Mouse (Mus musculus): ENCODE results near the gene Gm28230. TPM values are rescaled to one million over a fixed set of nuclear protein-coding genes. Genes with fewer than 3 reads are reported as not detected.

Gene Gm28230
- polyA plus RNA-seq, 1 experiment from 2014 or later = 0.40 TPM

DNA sequence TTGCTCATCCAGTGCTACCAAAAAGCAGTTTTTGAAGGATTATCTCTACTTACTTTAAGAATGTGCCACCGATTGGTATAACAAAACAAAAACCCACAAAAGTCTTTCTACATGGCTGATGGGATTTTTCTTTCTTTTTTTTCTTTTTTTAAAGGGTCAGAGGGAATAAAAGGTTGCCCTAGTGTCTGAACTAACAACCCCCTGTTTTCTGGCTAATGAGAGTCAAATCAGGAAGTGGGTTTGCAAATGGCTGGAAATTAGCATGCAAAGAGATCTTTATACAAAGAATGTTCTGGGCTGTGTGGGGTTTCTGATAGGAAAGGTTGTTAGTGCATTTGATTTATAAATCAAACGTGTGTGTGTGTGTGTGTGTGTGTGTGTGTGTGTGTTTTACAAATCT, 6.1 kb upstream of the Gm28230 start:
- no peak overlapping the region for H3K4me2 ChIP-seq (replicated peaks)
- H3K4me1 ChIP-seq = peaks cover 3% of the 10 kb centered on the region; the same call in 1 of the 2 replicates
- peaks cover 96% of the 10 kb centered on the region for H3K27me3 ChIP-seq
- no peaks in the 10 kb centered on the region for H3K9me3 ChIP-seq (replicated peaks)
- no peak overlapping the region for H3K27ac ChIP-seq (replicated peaks)
- no peak overlapping the region for H3K4me3 ChIP-seq (replicated peaks)
- no peak overlapping the region for H3K9ac ChIP-seq
- H3K36me3 ChIP-seq = no peaks in the 10 kb centered on the region
- WGBS = 7% methylated on average over 2 of the region's 2 CpGs
- ATAC-seq (ENCODE audit: insufficient number of reproducible peaks, low FRiP score, low TSS enrichment, low read depth) = no peak

DNA sequence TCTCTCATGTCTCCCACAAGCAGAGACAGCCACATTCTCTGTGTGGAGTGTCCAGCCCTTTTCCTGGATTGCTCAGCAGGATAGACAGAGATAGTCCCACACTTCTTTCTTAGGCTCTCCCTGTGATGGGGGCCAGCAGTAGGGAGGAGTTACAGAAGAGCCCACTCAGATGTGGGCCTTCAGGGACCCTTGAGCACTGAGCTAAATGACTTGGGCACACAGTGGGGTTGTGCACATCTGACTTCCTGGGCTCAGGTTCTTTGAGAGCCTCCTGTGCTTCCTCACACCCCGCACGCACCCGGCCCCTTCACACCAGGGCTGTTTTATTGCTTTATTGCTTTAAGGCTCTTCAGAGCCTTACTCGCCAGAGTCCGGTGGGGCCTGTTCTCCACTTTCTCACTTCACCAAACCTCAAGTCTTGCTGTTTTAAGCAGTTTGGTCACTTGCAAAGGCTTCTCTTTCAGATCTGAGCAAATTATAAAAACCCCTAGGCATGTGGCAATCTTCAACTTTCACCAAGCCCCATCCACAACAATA, 5.5 kb upstream of the Gm28230 start:
- Histone ChIP-seq H3K36me3 (no peaks in the 10 kb centered on the region), H3K4me1 (peaks cover under 1% of the 10 kb centered on the region; the same call in 1 of the 2 replicates), H3K4me3 (replicated peaks) (no peak overlapping the region), H3K27ac (replicated peaks) (no peak overlapping the region), H3K9me3 (replicated peaks) (no peaks in the 10 kb centered on the region), H3K4me2 (replicated peaks) (no peak overlapping the region), H3K9ac (no peak overlapping the region), H3K27me3 (peaks cover 97% of the 10 kb centered on the region)
- 19% methylated on average over 5 of the region's 5 CpGs for WGBS
- no peak for ATAC-seq (ENCODE audit: insufficient number of reproducible peaks, low FRiP score, low TSS enrichment, low read depth)

DNA sequence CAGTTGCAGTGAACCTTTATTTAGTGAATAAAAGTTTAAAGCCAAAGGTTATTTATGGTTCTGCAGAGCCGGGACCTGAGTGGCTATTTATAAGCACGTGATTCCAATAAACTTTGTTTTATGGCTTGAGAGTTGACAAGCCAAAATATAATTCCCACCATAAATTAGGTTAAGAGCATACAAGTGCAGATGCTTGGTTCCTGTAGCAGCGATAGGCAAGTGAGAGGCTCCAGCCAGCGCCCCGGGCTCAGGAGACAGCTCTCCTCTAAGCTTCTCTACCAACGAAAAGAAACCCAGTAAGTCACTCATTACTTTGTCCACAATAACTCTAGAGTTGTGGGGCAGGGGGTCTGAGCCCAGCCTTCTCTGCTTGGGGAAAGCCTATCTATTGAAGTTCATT, 4.6 kb upstream of the Gm28230 start:
- no peaks in the 10 kb centered on the region for H3K4me1 ChIP-seq
- H3K36me3 ChIP-seq = no peaks in the 10 kb centered on the region
- no peak overlapping the region for H3K27ac ChIP-seq (replicated peaks)
- whole genome bisulfite sequencing = 8% methylated on average over 6 of the region's 6 CpGs
- ATAC-seq (ENCODE audit: insufficient number of reproducible peaks, low FRiP score, low TSS enrichment, low read depth) = no peak
- H3K27me3 ChIP-seq = peaks cover 97% of the 10 kb centered on the region
- H3K4me2 ChIP-seq (replicated peaks) = no peak overlapping the region
- H3K9me3 ChIP-seq (replicated peaks) = no peaks in the 10 kb centered on the region
- no peak overlapping the region for H3K4me3 ChIP-seq (replicated peaks)
- no peak overlapping the region for H3K9ac ChIP-seq

DNA sequence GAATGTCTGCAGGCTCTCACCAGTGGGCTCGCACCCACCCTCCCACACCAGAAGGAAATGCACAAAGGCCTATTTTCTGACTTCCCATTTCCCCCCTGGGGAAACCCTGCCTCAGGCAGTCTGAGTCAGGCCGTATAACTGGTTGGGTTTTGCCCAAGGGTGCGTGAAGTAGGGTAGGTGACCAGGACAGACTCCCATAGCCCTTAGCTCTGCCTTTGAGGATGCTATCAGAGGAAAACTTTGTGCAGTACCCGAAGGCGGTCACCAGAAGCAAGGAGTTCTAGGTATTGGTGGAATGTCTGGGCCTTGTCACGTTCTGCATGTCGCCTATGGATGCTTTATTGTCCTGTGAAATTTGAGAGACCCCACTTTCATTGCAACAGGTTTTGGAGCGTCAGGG, 3.6 kb upstream of the Gm28230 start:
- peaks cover 97% of the 10 kb centered on the region for H3K27me3 ChIP-seq
- H3K27ac ChIP-seq (replicated peaks) = no peak overlapping the region
- no peaks in the 10 kb centered on the region for H3K36me3 ChIP-seq
- H3K9me3 ChIP-seq (replicated peaks) = no peaks in the 10 kb centered on the region
- H3K4me3 ChIP-seq (replicated peaks) = no peak overlapping the region
- no peak overlapping the region for H3K9ac ChIP-seq
- WGBS = 13% methylated on average over 8 of the region's 8 CpGs
- H3K4me2 ChIP-seq (replicated peaks) = no peak overlapping the region
- peaks cover 9% of the 10 kb centered on the region for H3K4me1 ChIP-seq
- no peak for ATAC-seq (ENCODE audit: insufficient number of reproducible peaks, low FRiP score, low TSS enrichment, low read depth)

DNA sequence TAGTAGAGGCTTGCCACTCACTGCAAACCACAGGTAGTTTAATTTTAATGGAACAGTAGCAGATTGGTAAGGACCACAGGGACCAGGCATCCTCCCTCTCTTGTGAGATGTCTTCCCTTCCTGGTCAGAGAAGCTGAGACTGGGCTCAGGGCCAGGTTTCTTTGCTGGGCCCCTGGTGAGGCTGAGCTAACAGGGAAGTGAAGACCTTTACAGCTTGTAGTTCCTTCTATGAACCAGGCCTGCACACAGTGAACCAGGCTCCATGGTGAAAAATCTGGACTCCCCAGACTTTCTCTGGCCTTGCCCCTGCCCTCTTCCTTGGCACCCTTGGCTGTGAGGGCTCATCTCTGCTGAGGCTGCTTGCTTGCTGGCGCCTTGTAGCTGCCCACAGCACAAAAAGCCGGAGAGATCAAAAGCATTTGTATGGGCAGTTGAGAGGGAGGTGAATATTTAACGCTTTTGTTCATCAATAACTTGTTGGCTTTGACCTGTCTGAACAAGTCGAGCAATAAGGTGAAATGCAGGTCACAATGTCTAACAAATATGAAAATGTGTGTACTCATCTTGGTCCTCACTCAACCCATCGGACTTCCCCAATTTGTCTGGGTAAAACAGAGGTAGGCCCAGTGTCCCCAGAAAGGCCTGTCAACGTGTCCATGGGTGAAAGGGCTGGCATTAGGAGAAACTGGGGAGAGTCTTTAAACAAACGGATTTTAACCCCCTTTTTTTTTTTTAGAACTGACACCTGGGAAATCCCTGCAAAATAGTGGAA, 2.1 kb upstream of the Gm28230 start:
- no peak for ATAC-seq (ENCODE audit: insufficient number of reproducible peaks, low FRiP score, low TSS enrichment, low read depth)
- H3K27me3 ChIP-seq = peaks cover 99% of the 10 kb centered on the region
- no peak overlapping the region for H3K4me2 ChIP-seq (replicated peaks)
- 22% methylated on average over 7 of the region's 7 CpGs for WGBS
- no peaks in the 10 kb centered on the region for H3K36me3 ChIP-seq
- H3K4me3 ChIP-seq (replicated peaks) = no peak overlapping the region
- no peak overlapping the region for H3K27ac ChIP-seq (replicated peaks)
- no peak overlapping the region for H3K9ac ChIP-seq
- H3K4me1 ChIP-seq = peaks cover 10% of the 10 kb centered on the region
- no peaks in the 10 kb centered on the region for H3K9me3 ChIP-seq (replicated peaks)

DNA sequence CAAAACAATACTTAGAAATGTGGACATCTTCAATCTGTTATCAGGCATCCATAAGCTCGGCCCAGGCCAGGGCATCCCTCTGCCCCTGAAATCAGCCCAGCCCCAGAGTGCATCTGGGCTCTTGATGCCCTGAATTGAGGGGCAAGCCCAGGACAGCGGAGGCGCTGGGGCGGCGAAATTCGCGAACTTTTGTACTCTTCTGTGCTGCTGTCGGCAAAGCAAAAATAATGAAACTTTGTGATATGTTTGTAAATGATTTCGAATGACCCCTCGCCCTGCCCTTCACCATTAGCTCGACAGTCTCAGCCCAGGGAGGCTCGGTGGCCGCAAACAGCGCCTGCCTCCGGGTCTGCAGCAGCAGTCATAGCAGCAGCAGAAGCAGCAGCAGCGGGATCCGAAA, 1.4 kb upstream of the Gm28230 start:
- Histone ChIP-seq H3K36me3 (no peaks in the 10 kb centered on the region), H3K4me3 (replicated peaks) (no peak overlapping the region), H3K4me1 (peaks cover 10% of the 10 kb centered on the region), H3K27me3 (peaks cover 97% of the 10 kb centered on the region), H3K9me3 (replicated peaks) (no peaks in the 10 kb centered on the region), H3K9ac (no peak overlapping the region), H3K27ac (replicated peaks) (no peak overlapping the region), H3K4me2 (replicated peaks) (no peak overlapping the region)
- WGBS = 15% methylated on average over 17 of the region's 17 CpGs
- ATAC-seq (ENCODE audit: insufficient number of reproducible peaks, low FRiP score, low TSS enrichment, low read depth) = no peak

DNA sequence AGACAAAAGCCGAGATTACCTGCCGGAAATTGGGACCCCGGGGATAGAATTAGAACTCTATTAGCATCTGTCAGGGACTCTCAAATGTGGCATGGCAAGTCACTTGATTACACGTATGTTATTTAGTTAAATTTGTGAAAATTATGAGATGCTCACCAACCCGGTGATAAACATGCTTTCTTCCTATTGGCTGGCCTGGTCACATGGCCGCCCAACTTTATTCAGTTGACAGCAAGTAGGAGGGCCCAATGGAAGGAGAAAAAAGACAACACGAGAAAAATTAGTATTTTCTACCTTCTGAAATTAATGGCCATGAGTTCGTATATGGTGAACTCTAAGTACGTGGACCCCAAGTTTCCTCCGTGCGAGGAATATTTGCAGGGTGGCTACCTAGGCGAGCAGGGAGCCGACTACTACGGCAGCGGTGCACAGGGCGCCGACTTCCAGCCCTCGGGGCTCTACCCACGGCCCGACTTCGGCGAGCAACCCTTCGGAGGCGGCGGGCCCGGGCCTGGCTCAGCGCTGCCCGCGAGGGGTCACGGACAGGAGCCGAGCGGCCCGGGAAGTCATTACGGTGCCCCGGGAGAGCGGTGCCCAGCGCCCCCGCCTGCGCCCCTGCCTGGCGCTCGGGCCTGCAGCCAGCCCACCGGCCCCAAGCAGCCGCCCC, 578 bp downstream of the Gm28230 start:
- H3K9ac ChIP-seq = no peak overlapping the region
- no peak overlapping the region for H3K27ac ChIP-seq (replicated peaks)
- WGBS = 5% methylated on average over 43 of the region's 43 CpGs
- H3K36me3 ChIP-seq = no peaks in the 10 kb centered on the region
- H3K4me1 ChIP-seq = peaks cover 10% of the 10 kb centered on the region
- no peak for ATAC-seq (ENCODE audit: insufficient number of reproducible peaks, low FRiP score, low TSS enrichment, low read depth)
- H3K4me3 ChIP-seq (replicated peaks) = peak overlapping the region; percentile 30
- H3K4me2 ChIP-seq (replicated peaks) = peak overlapping the region; percentile 42
- no peaks in the 10 kb centered on the region for H3K9me3 ChIP-seq (replicated peaks)
- H3K27me3 ChIP-seq = peaks cover 97% of the 10 kb centered on the region

DNA sequence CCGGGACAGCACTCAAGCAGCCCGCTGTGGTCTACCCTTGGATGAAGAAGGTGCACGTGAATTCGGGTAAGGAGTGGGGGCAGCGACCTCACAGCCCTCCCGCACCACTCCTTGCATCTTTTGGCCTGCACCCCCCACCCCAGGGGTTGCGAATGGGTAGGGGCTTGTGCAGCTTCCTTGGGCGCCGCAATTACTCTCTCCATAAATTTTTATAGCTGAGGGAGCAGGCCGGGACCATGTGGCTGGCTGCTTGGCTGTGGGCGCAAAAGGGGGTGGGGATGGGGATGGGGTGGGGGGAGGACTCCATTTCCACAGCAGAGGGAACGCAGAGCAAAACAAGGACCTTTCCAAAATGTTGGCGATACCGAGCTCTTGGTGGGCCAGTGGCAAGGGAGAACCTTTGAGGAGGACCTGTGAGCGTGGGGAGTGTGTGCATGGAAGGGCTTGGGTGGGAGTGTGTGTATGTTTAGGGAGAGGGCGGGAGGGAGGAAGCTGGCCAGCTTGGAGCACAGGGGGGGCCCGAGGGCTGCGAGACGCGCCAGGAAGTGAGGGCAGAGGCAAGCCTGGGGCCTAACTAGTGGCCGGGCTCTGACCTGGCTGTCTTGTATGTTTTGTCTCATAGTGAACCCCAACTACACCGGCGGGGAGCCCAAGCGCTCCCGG, 1.2 kb downstream of the Gm28230 start:
- H3K4me1 ChIP-seq = peaks cover 13% of the 10 kb centered on the region
- H3K9me3 ChIP-seq (replicated peaks) = no peaks in the 10 kb centered on the region
- no peak overlapping the region for H3K27ac ChIP-seq (replicated peaks)
- 6% methylated on average over 25 of the region's 25 CpGs for WGBS
- peak overlapping the region; percentile 30 for H3K4me3 ChIP-seq (replicated peaks)
- no peak overlapping the region for H3K9ac ChIP-seq
- ATAC-seq (ENCODE audit: insufficient number of reproducible peaks, low FRiP score, low TSS enrichment, low read depth) = no peak
- H3K27me3 ChIP-seq = peaks cover 97% of the 10 kb centered on the region
- H3K36me3 ChIP-seq = no peaks in the 10 kb centered on the region
- peak overlapping the region; percentile 42 for H3K4me2 ChIP-seq (replicated peaks)

DNA sequence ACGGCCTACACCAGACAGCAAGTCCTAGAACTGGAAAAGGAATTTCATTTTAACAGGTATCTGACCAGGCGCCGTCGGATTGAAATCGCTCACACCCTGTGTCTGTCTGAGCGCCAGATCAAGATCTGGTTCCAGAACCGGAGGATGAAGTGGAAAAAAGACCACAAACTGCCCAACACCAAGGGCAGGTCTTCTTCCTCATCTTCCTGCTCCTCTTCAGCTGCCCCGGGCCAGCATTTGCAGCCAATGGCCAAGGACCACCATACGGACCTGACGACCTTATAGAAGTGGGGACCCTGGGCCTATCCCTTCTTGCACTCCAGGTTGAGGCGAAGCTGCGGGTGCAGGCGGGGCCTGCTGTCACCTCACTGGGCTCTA, 1.8 kb downstream of the Gm28230 start:
- Histone ChIP-seq H3K27me3 (peaks cover 94% of the 10 kb centered on the region), H3K4me1 (peaks cover 16% of the 10 kb centered on the region), H3K27ac (replicated peaks) (no peak overlapping the region), H3K9me3 (replicated peaks) (no peaks in the 10 kb centered on the region), H3K9ac (no peak overlapping the region), H3K4me3 (replicated peaks) (no peak overlapping the region), H3K4me2 (replicated peaks) (no peak overlapping the region), H3K36me3 (no peaks in the 10 kb centered on the region)
- WGBS = 13% methylated on average over 13 of the region's 13 CpGs
- ATAC-seq (ENCODE audit: insufficient number of reproducible peaks, low FRiP score, low TSS enrichment, low read depth) = no peak

DNA sequence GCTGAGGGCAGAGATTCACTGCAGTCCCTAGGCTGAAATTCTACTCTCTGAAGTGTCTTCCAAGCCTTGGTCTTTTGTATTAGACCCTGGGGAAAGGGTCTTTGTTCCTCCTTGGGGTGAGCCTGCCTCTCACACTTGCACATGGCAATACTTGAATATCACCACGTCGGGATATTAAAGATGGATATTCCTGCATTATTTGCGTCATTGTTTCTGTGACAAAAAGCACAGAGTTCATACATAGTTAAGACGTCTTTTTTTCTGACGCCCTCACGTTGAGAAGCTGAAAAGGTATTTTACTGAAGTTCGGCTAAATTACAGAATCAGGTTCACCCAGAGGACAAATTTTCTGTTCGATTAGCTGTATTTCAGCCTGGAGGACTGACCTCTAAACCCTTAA, 3.8 kb downstream of the Gm28230 start:
- no peak for ATAC-seq (ENCODE audit: insufficient number of reproducible peaks, low FRiP score, low TSS enrichment, low read depth)

DNA sequence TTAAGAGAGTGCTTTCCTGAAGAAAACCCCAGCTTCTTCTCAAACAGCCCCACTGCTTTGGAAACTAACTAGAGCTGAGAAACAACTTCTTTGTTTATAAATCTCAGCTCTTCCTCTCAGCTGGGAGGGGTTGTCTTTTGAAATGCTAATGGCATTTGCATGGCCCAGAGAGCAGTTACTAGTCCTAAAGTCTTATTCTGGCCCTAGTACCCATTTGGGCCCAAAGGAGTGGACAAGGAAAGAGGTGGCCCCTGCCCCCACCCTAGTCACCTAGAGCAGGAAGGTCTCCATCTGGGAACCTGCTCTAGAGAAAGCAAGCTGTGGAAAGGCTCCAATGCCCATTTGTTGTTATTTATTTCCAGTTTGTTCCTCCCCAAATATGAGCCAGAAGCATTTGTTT, 4.5 kb downstream of the Gm28230 start:
- no peaks in the 10 kb centered on the region for H3K36me3 ChIP-seq
- peaks cover 22% of the 10 kb centered on the region for H3K4me1 ChIP-seq
- H3K4me3 ChIP-seq (replicated peaks) = no peak overlapping the region
- no peak overlapping the region for H3K9ac ChIP-seq
- H3K27me3 ChIP-seq = peaks cover 93% of the 10 kb centered on the region
- no peak overlapping the region for H3K27ac ChIP-seq (replicated peaks)
- H3K4me2 ChIP-seq (replicated peaks) = no peak overlapping the region
- no peaks in the 10 kb centered on the region for H3K9me3 ChIP-seq (replicated peaks)
- no peak for ATAC-seq (ENCODE audit: insufficient number of reproducible peaks, low FRiP score, low TSS enrichment, low read depth)

More for the DNA sequence above, 3.8 kb downstream of the Gm28230 start:
- no peaks in the 10 kb centered on the region for H3K36me3 ChIP-seq
- H3K4me3 ChIP-seq (replicated peaks) = no peak overlapping the region
- WGBS = 13% methylated on average over 8 of the region's 8 CpGs
- no peak overlapping the region for H3K4me2 ChIP-seq (replicated peaks)
- no peak overlapping the region for H3K27ac ChIP-seq (replicated peaks)
- peaks cover 93% of the 10 kb centered on the region for H3K27me3 ChIP-seq
- H3K9me3 ChIP-seq (replicated peaks) = no peaks in the 10 kb centered on the region
- peaks cover 16% of the 10 kb centered on the region for H3K4me1 ChIP-seq
- H3K9ac ChIP-seq = no peak overlapping the region

All from embryonic facial prominence, embryonic 15.5 days (tissue).